21 mouse cellular contexts compared by ENCODE assay signal in genomic region chr19:11992034-11992433, GRCm38 (mm10). TPM values are rescaled to one million over a fixed set of nuclear protein-coding genes. Genes with fewer than 3 reads are reported as not detected.
DNase-seq lines count a peak whose midpoint lies in the region; TF ChIP-seq lines count a peak whose summit lies in the region.
"Had no signal": no experiment of that assay in that cellular context is flagged by ENCODE, and none has a peak within 500 bp of the region (broad histone marks: within the 10 kb centered on the region; RNA-seq: fewer than 3 reads in every experiment).

No protein-coding gene starts in this region.

- H3K4me3 ChIP-seq in layer of hippocampus, adult 2 months = no peak overlapping the region
- H3K4me3 ChIP-seq: embryonic facial prominence, embryonic 13.5 days; embryonic facial prominence, embryonic 15.5 days; erythroblast, embryonic 14.5 days; forebrain, embryonic 10.5 days; forebrain, embryonic 12.5 days had no signal

- no peak for TF ChIP-seq CTCF in layer of hippocampus, adult 2 months (conservative IDR thresholded peaks at IDR 0.05)

- DNase-seq in layer of hippocampus, adult 2 months (ENCODE audit: low spot score in 2 of 2) = no peak
- no peak for DNase-seq in layer of hippocampus, postnatal 14 days (ENCODE audit: low spot score in 2 of 2)
- DNase-seq in R1 (ENCODE audit: low read depth, low spot score) = peak; percentile 63
- DNase-seq in ZHBTc4 (ENCODE audit: low read depth, low spot score) = peak; percentile 59
- DNase-seq in lung, postnatal 4 days = no peak
- DNase-seq: adrenal gland, adult 2 months; adrenal gland, postnatal 25 days; cerebellum, adult 11 months; cerebellum, adult 18-20 months; cerebellum, adult 8-10 months; cerebellum, adult 9-11 months; cerebellum, postnatal 36 days; embryo, embryonic 11 days had no signal

- H3K27ac ChIP-seq in layer of hippocampus, adult 2 months = peak overlapping the region; percentile 43; the same call in 1 of the 2 replicates
- H3K27ac ChIP-seq: embryonic facial prominence, embryonic 13.5 days; embryonic facial prominence, embryonic 15.5 days; forebrain, embryonic 10.5 days; forebrain, embryonic 12.5 days had no signal

RNA-seq across cellular contexts. Expression of gene Osbp, which starts 26.3 kb away (rescaled TPM):
- 10 to 100 TPM; 50.3 to 50.9 TPM for total RNA-seq in layer of hippocampus, adult 2 months (2021)
- total RNA-seq in layer of hippocampus, postnatal 14 days (2021) = 10 to 100 TPM; 54.8 to 56.2 TPM

RNA-seq across cellular contexts. Expression of gene Olfr1423, which starts 49.1 kb away (rescaled TPM):
- not detected for total RNA-seq in layer of hippocampus, adult 2 months (2021)
- not detected for total RNA-seq in layer of hippocampus, postnatal 14 days (2021)
- total RNA-seq: adrenal gland, adult 2 months; adrenal gland, postnatal 10 days; adrenal gland, postnatal 25 days; adrenal gland, postnatal 4 days; common myeloid progenitor, adult 5-6 weeks had no signal

Comparison
In these comparisons a context has a peak if more than half of its experiments do, and no peak if none do; other contexts are left out.
1. DNase-seq: peak in R1 (single experiment) and ZHBTc4 (single experiment); none in layer of hippocampus, adult 2 months (0 of 2), layer of hippocampus, postnatal 14 days (0 of 2) and lung, postnatal 4 days (0 of 2).